Mouse (Mus musculus): ENCODE data around the gene Prkch. TPM values are rescaled to one million over a fixed set of nuclear protein-coding genes. Genes with fewer than 3 reads are reported as not detected.

Gene Prkch
- total RNA-seq, 2 experiments from 2014 or later, result 25.1 to 27.2 TPM

DNA sequence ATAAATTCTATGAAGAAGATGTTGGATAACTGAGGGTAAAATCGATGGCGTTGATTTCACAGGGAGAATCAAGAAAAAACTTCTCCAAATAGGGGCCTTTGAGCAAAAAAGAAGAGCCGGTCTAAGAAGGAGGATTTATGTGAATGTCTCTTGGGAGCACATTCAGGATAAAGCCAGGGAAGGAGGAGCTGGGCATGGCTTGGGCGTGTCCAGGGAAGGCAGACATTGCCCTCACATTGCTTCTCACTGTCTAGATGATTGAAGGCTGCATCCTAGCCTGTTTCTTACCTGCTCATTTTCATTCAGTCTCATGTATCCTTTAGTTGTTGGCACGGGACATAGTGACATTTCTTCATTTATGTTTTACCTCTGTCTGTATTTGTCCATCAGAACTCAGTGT is 146.5 kb downstream of the Prkch start:
- DNase-seq, result no peak
- intact Hi-C loops (cut with DNase I), result no loop called here

DNA sequence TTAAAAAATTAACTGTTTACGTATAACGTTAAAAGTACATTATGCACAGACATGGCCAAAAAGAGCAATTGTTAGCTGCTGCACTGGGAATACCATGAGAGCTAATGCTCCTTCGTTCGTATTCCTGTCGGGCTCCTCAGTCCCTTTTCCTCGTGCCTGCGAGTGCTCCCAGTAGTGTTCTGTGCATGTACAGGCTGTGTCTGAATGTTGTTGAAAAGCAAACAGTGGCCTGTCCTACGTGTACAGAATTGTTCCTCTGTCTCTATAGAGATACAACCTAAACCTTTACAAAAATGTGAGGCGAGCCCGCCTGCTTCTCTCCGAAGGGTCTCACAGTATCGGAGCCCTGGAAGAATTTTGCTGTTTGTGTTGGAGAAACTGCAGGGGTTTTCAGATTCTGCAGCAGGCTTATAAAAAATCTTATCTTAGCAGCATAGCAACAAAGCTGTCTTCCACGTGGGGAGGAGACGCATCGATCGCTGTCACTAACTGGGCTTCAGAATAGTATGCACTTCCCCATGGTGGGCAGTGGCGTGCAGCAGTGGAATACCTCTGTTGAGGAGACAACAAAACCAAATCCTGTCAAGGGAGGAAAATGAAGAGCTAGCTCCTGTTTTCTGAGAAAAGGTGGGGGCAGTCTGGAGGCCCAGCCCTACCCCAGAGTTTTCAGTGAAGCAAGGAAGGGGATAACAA is 147.4 kb downstream of the Prkch start:
- DNase-seq, result no peak
- intact Hi-C loops (cut with DNase I), result no loop called here

DNA sequence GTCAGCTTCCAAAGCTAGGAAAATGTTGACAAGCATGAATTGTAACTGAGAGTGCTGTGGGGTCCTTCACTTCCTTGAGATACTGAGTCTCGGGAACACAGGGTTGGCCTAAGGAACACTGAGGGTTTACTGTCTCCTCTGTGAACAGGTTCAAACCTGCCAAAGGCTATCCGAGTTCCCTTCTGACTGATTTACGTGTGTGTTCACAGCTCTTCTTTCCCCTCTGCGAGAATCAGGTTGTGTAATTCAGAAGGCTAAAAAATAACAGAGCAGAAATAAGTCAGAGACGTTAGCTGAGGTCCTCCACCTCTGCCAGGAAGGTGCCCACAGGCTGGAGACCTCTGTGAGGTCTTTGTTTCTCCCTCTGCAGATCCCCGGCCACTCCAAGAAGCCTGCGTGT is 148.3 kb downstream of the Prkch start:
- intact Hi-C loops (cut with DNase I), result no loop called here
- no peak for DNase-seq

DNA sequence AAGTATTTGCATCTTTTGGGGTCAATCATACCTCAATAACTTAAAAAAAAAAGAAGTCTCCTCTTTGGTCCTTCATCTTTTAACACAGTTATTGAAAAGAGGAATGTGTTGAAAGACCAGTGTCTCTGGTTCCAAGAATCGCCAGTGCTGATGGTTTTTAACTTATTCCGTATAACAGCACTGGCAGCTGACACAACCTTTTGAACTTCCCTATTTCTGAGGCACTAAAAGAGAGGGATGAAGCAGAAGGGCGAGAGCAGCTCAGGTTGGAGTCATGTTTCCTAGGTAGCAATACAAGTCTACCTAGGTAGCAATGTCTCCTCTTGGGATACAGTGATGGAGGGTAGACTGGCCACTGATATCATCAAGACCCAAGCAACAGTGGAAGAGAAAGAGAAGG is 152.3 kb downstream of the Prkch start:
- DNase-seq, result no peak
- intact Hi-C loops (cut with DNase I), result no loop called here

DNA sequence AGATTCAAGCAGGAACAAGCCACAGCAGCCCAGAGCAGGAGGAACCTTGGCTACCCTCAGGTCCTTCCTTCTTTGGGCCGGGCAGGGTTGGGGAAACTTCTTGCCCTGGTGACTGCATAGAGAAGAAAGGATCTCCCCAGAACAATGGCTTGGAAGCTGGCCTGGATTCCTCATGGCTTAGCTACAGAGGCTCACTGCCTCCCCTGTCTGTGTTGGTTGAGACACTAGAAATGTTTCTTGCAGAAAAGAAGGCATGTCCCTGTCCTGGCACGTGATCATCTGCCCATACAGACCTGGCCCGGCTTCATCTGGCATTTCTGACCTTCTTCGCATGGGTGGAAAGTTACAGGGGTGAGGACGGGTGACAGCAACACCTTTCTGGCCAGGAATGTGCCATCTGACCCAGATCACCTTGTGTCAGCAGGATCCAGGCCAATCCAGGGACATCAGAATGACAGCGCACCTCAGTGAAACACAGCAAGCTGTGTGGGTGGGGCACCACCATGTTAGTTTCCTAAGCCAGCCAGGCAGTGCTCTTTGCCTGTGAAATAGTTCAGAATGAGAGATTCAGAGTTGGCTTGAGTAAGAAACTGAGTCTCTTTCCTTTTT is 155.1 kb downstream of the Prkch start:
- peak in 1 of 2 experiments; percentile 31 for DNase-seq
- intact Hi-C loops (cut with DNase I), result no loop called here

DNA sequence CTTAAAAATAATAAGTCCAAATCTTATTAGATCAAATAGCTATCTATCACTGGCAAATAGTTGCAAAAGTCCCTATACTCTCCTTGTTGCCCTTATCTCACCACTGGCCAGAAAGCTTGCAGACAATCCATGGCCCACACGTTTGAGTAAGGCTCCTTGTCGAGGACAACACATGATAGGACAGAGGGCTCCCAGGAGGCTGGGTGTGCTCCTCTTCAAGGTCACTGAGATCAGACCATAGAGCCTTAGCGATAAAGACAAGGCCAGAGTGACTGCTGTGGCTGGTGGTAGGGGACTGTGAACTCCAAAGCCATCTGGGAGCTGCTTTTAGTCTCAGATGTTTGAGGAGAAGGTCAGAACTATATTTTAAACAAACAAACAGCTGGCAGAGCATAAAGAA is 158.0 kb downstream of the Prkch start:
- DNase-seq, result no peak
- intact Hi-C loops (cut with DNase I), result no loop called here

DNA sequence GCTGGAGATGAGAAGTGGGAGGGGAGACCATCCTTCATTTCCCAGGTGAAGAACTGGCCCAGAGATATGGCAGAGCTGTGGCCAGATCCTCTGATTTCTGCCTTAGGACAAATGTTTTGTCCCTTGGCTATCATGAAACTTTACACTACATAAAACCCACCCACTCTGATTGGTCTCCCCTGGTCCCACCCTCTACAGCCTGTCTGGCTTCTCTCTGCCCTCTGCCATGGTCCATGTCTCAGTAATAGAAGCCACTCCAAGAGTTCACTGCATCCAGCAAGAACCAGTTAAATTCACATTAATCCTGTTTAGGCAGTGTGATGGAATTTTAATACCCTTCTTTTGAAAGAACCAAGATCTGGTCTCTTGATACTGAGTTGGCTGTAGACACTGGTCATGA is 158.5 kb downstream of the Prkch start:
- DNase-seq, result no peak
- intact Hi-C loops (cut with DNase I), result no loop called here

DNA sequence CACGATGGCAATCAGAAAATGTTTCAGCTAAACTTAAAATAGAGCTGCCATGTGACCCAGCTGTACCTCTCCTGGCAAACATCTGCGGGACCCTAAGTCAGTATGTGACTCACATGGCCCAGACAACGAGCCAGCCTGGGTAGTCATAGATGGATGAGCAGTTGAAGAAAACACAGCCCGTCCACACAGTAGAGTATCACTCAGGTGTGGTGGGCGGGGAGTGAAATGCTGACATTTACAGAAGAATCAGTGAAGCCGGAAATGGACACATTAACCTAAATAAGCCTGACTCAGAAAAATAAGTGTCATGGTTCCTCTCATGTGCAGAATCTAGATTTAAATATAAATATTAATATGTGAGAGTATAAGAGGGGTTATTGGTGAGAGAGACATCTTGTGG is 161.5 kb downstream of the Prkch start:
- no peak for DNase-seq
- intact Hi-C loops (cut with DNase I), result no loop called here

DNA sequence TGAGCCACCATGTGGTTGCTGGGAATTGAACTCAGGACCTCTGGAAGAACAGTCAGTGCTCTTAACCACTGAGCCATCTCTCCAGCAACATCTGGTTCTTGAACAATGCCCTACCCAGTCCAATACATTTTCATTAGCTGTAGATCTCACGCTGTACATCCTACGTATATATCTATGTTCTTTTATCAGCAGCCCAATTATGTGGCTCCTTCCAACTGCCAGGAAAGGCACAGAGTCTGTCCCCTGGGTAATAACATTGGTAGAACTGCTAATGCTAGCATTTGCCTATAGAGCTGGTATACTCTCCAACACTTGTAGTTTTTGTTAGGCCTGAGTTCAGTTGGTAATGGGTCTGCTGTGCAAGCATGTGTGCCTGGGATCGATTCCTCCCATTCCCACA is 163.8 kb downstream of the Prkch start:
- intact Hi-C loops (cut with DNase I), result no loop called here

DNA sequence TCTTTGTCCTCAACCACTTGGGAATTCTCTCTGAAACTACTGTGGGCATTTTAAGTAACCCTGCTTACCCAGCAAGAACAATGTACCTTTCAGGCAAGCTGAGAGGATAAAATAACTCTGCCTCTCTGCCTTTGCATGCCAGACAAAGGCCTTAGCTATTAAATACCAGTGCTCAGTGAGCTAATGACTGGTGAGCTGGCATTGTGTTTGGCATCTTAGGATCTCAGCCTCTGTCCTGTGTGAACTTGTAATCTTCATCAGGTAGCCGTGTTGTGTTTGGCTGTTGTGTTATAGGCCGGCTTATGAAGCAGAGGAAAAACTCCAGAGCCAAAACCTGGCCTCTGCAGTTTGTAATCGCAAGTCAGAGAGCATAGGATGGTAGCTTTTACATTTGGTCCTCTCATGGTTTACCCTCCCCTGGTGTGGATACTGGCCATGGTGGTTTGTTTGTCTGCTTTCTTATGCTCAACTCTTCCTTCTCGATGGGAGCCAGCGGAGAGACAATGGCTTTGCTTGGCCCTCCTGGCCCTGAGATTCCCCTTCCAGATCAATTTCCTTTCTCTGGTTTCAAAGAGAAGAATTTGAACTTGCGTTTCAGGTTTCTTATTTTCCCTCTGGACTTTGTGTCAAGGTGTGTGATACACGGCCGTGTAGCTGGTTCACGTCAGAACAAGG is 170.0 kb downstream of the Prkch start:
- intact Hi-C loops (cut with DNase I), result no loop called here

More for the DNA sequence above, 163.8 kb downstream of the Prkch start:
- DNase-seq, result no peak

DNA sequence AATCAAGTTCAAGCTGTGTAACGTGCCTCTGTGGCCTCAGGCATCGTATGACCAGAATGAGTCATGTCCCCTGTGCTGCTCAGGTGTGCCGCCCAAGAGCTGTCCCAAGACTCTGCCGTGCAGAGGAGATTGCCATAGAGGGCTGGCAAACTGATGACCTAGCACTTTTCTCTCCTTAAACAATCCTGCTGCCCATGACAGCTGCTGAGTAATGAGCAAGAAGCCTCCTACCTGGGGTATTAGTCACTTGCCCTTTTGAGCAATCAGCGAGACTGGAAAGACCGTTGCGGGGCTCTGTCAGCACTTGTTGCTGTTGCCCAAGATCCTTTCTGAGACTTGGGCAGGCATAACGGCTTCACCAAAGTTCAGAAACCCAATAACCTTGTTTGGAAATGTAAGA is 171.1 kb downstream of the Prkch start:
- intact Hi-C loops (cut with DNase I), result no loop called here
- no peak for DNase-seq

More for the DNA sequence above, 170.0 kb downstream of the Prkch start:
- no peak for DNase-seq

DNA sequence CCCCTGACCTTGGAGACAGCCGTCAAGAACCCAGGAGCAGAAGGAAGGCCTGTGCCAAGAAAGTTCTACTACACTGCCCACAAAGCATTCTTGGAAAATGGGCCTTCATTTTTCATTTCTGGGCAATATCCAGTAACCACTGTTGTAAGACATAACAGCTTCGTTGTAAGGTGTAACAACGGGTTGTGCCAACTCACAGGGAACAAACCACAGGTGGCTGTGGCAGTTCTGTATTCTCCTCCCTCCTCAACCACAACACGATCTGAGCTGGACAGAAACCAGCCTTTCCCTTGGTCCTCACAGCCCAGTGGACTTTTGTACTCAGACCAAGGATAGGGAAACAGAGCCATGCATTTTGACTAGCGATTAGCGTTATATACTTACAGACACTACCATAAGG is 171.9 kb downstream of the Prkch start:
- intact Hi-C loops (cut with DNase I), result no loop called here

DNA sequence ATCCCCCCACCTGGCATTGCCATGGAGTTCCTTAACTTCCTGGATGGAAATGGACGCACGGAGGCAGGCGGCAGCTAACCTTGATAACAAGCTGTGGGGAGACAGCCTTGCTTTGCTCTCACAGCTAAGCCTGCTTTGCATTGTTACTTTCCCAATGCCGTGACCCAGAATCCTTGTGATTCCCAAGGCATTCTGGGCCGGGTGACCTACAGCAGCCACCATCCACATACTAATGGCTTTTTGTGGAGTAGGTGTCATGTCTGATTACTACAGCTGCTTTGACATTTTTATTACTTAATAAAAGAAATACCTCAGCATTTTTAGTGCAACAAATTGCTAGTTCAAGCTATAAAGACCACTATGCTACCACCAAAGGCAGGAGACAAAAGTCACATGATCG is 177.4 kb downstream of the Prkch start:
- DNase-seq, result no peak
- intact Hi-C loops (cut with DNase I), result no loop called here

More for the DNA sequence above, 171.9 kb downstream of the Prkch start:
- no peak for DNase-seq

DNA sequence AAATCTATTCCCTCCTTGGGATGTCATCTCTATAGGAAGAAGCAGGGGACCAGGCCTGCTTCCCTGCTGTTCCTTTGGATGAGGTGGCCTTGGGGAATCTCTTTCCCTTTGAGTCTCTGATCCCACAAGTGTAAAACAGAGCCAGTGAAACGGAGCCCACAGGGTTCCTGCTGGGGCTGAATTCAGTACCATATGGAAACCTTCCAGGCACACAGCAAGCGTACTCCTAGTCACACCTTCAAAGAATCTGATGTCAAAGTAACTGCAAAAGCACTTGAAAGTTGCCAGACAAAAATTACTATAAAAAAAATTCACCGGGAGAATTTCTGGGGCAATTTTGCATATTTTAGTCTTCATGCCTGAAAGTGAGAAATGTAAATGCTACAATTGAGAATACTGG is 178.2 kb downstream of the Prkch start:
- intact Hi-C loops (cut with DNase I), result no loop called here
- DNase-seq, result no peak

DNA sequence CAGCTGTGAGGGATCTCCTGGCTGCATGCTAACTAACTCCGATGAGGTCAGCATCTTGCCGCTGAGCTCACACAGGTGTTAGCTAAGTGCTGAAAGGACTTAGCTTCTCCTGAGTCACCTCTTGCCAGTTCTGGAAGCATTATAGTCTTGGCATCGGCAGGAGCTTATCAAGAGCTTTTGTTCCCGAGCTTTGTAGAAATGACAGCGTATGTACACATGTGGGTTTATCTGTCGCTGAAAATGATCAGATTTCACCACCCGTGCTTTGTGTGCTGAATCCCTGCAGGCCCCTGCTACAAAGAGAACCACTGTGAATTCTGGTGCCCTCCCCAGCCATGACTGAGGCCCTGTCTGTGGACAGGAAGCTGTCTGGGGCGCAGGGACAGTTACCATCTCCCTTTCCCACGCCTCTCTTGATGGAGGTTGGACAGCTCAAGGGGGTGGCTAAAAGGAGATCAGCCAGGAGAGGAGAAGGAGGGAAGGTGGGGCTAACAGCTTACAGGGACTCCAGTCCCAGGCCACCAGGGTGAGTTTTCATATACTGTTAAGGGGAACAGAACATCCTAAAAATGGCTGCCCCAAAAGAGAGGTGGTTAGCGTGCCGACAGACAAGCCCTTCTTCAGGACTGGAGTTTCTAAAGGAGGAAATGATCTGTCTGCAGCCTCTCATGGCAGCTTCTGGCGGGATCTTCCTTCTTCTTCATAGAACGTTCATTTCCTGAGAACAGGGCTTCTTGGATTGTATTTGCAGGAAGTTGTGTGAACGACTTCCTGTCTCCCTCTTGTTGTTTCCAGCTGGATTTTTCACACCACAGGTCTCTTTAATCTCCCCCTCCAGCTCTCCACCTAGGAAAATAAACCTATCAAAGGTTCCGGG is 180.3 kb downstream of the Prkch start:
- intact Hi-C loops (cut with DNase I), result no loop called here

DNA sequence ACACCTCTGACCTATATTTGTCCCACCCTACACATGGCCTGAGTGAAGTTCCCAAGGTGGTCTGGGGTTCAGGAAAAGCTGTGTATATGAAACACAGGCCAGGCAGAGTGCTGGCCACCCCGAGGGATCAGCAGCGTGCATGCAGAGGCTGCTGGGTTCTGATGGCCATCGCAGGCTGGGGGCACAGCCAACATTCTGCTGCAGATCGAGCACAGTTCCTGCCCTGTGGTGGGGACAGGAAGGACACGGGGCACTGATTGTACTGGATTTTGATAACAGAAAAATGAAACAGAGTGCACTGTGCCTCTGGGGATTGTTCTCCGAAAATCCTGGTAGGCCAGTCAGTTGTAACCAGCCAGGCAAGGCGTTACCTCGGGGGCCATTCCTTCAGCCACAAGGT is 181.6 kb downstream of the Prkch start:
- intact Hi-C loops (cut with DNase I), result no loop called here
- DNase-seq, result peak in 1 of 2 experiments; percentile 24

More for the DNA sequence above, 180.3 kb downstream of the Prkch start:
- DNase-seq, result no peak

DNA sequence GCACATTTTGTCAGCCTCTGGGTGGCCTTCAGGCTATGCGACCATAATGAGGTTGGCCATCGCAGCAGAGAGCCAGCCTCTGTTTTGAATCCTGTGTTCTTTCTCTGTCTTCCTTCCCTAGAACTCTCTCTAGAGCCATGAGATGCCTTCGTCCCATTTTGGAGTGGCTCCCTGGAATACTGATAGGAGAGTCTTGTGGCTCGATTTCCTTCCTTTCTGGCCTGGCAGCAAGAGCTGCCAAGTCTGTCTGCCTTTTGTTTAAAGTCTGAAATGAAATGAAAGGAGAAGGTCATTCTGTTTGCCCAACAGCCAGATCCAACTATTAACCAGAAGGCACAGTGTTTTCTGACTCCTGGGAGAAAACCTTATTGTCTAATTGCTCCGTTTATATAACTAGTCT is 184.2 kb downstream of the Prkch start:
- intact Hi-C loops (cut with DNase I), result no loop called here
- DNase-seq, result no peak

DNA sequence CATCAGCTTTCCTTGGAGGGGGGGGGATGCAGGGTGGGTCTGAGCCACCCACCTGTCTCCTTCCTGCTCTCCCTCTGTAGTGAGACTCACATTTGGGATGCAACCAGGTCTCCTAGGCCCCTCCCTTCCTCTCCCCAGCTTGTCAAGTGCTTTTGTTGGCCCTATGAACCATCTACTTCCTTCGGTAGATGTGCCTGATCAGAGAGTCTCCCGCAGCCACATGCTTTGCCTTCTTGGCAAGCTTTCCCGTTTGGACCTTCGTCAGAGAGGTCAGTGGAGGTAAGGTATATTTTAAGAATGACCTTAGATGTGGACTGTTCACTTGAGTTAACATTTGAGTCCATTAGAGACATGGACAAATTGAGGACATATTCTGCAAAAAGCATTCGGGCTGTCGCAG is 184.9 kb downstream of the Prkch start:
- intact Hi-C loops (cut with DNase I), result no loop called here
- peak in 1 of 2 experiments; percentile 54 for DNase-seq

DNA sequence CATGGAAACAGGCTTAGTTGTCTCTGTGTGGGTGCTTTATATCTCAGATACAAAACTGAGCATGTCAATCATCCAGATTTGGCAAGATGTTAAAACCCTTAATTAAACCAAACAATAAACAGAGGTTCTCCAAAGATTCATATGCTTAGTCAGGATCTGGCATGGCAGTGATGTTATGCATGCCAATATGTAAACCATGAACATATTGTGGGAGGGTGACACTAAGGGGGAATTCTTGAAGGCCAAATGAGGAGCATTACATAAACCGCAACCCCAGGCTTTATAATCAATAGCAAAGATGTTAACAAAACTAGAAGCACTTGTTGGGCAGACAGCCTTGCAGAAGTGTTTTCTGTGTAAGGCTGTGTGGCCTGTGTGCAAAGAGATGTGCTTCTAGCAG is 186.2 kb downstream of the Prkch start:
- intact Hi-C loops (cut with DNase I), result loop anchor here (5.0 kb wide), 1 partner anchor 58 kb away; no protein-coding TSS in a partner anchor
- no peak for DNase-seq

DNA sequence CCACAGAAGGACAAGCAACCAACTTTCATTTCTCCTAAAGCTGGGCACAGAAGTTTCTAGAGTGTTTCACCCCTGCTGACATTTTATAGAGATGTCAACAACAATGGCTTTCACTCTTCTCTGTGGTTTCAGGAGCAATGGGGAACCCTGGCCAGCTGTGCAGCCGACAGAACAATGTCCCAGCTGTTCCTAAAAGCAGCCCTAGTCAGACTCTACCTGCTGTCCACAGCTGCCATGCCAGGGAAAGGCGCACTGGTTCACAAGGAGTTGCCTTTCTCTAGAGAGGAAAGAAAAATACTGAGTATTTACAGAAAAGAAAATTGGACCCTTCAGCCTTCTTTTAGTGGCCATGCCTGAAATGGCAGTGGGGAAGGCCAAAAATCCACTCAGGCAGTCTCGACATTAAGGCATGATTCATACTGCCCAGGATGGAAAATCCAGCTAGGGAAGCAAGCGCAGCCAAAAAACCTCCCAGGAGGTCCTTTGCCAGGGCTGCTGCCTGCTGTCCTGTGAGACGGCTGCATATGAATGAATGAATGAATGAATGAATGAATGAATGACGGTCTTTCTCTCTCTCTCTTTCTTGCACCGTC is 190.3 kb downstream of the Prkch start:
- intact Hi-C loops (cut with DNase I), result loop anchor here (5.0 kb wide), 2 partner anchors 53 to 63 kb away; no protein-coding TSS in a partner anchor

More for the DNA sequence above, 190.3 kb downstream of the Prkch start:
- DNase-seq, result no peak
